Mouse (Mus musculus): Measurements from ENCODE around the gene Atxn3. TPM values are rescaled to one million over a fixed set of nuclear protein-coding genes. Genes with fewer than 3 reads are reported as not detected.

Gene Atxn3
- 1 to 10 TPM; 4.4 to 4.8 TPM for total RNA-seq (2021)
- long read RNA-seq, experiment 1, partial matches to known transcripts: 0 of 1 reads
- long read RNA-seq, experiment 1, other reads (novel, unspliced or antisense): 1 of 1 reads
- long read RNA-seq, experiment 2, full-length matches to known transcripts: 1 of 1 reads
- long read RNA-seq, experiment 2, partial matches to known transcripts: 0 of 1 reads
- long read RNA-seq, experiment 2, other reads (novel, unspliced or antisense): 0 of 1 reads

GRCm38 (mm10) chr12:101957942-101958544, at the start of gene Atxn3:
TSS of gene Atxn3 (minus strand) at chr12:101958246.
- peak; percentile 97 for DNase-seq (ENCODE audit: low spot score)

DNA sequence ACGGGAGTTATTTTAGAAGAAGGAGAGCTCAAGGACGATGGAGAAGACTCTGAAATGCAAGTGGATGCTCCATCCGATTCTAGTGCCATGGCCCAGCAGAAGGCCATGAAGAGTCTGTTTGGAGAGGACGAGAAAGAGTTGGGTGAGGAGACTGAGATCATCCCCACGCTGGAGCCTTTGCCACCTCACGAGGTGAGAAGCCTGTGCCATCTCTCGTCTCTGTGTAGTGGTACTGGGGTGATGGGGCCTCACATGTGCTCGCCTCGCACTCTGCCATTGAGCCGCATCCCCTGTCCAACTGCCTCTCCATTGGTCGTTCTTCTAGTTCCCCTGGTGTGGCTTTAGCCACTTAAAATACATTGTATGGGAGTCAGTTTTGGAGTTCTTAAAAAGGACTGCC, 42.7 kb upstream of the Atxn3 start:
- DNase-seq (ENCODE audit: low spot score): no peak

DNA sequence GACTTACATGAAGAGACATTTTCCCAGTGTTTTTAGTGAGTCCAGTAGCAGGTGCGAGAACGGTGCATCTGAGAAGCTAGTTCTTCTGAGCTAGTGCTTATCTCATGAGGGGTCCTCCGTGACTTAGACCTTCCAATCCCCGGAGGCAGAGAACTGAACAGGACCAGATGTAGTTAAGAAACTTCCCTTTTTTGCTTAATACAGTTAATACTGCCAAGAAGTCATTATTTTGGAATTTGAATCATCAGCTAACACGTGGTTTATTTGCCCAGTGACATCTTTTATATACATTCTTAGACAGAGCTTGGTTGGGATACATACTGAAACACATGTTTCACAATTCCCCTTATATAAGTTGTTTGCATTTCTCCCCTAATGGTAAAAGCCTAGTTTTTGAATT, 40.9 kb upstream of the Atxn3 start:
- no peak for DNase-seq (ENCODE audit: low spot score)

GRCm38 (mm10) chr12:101994576-101995467, 36.8 kb upstream of the Atxn3 start:
- DNase-seq (ENCODE audit: low spot score): no peak

- DNase-seq (ENCODE audit: low spot score): no peak
Observed at GRCm38 (mm10) chr12:101987659-101988058, 29.6 kb upstream of the Atxn3 start.

- DNase-seq (ENCODE audit: low spot score): no peak
Observed at GRCm38 (mm10) chr12:101985110-101985509, 27.1 kb upstream of the Atxn3 start.

DNA sequence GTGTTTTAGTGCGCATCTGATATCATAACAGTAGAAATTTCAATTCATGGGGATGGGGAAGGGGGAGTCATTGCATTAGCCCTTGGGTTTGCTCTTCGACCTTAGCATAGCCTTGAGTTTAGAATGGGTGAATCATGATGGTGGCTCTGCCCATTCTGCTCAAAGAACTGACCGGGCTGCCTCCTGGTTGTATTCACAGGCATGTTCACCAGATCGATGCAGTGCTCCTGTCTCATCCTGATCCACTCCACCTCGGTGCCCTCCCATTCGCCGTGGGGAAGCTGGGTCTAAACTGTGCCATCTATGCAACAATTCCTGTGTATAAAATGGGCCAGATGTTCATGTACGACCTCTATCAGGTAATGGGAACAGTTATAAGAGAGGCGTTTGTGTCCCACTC, 24.9 kb upstream of the Atxn3 start:
- no peak for DNase-seq (ENCODE audit: low spot score)

GRCm38 (mm10) chr12:101981559-101981958, 23.5 kb upstream of the Atxn3 start:
- DNase-seq (ENCODE audit: low spot score): no peak

DNA sequence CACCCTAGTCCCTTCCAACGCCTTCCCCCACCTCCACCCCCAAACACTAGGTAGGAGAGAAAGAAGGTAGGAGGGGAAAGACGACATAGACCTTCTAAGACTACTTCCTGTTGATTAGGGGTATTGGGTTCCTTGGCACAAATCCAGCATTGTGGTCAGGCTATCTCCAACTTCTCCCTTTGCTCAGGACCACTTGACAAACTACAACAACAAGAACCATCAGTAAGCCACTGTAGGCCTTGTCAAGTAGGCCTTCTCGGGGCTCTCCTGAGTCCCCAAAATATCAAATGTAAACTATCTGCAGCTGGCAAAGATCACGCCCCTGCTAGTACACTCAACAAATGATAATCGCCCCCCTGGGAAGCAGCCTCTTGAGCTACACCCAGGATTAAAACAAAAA, 22.2 kb upstream of the Atxn3 start:
- DNase-seq (ENCODE audit: low spot score): no peak

DNA sequence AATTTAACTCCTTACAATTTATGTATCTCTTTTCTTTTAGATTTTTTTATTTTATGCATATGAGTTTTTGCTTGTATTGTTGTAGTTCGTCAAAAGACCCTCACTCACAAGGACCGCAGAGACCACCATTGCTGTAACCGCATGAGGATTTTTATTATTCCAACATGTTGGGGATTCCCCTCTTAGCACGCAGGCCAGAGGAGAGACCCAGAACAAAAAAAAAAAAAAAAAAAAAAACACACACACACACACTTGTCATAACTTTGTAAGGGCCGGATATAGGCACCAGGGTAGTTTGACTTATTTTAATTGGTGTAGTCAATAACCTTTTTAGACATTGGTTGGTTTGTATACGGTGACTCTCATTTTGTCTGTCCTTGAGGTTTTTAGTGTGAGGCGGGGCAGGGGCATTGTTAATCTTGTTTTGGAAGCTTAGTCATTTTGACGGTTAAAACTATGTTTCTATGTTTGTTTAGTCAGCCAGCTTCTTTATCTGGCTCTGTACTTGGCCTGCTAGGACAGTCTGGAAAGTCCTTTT, 21.2 kb upstream of the Atxn3 start:
- DNase-seq (ENCODE audit: low spot score): no peak

DNA sequence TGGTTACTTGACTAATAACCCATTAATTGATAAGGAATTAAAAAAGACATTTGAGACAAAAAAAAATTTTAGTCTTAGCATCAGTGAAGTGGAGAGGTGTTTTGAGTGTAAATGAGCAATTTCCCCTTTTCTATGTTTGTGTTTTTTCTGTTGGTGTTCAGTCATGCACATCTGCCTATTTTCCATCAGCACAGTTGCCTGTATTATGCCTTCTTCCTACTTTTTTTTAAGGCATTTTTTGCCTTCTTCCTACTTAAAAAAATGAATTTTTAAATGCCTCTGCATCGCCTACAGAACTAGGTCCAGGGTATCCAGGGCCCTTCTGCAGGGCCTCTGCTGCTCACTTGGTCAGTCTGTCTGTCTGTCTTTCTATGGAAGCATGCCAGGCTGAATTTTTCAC, 20.5 kb upstream of the Atxn3 start:
- no peak for DNase-seq (ENCODE audit: low spot score)

GRCm38 (mm10) chr12:101978162-101978561, 20.1 kb upstream of the Atxn3 start:
- no peak for DNase-seq (ENCODE audit: low spot score)

- no peak for DNase-seq (ENCODE audit: low spot score)
Observed at GRCm38 (mm10) chr12:101977404-101977915, 19.4 kb upstream of the Atxn3 start.

DNA sequence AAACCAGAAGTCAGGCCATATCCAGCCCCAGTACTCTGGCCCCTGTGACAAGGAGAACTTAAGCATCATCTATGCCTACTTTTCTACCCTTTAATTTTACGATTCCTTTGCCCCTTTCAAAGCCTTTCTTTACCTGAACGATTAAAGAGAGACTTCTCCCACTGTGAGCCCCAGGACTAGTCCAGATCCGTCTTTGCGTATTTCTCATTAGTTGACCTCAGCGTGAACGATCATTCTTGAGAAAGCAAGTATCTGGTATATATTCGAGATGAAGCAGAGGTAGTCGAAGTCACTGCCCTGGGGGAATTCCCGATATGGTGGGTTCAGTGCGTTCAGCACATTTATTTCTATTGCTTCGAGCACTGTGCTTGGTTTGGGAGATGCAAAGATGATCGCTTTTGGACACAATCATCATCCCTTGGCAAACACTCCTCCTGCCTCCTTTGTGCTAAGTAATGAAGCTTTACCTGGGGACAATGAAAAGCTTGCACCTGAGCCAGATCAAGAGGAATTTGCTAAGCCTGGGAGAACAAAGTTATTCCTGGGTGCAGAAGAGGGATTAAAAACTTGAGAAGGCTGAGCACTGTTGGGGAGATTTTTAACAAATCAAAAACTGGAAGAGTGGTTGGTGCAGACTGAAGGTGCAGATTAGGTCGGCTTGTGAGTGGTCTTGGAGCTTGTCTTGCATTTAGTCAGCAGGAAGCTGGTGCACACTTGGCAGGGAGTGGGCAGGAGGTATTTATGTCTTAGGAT, 18.8 kb upstream of the Atxn3 start:
- no peak for DNase-seq (ENCODE audit: low spot score)

DNA sequence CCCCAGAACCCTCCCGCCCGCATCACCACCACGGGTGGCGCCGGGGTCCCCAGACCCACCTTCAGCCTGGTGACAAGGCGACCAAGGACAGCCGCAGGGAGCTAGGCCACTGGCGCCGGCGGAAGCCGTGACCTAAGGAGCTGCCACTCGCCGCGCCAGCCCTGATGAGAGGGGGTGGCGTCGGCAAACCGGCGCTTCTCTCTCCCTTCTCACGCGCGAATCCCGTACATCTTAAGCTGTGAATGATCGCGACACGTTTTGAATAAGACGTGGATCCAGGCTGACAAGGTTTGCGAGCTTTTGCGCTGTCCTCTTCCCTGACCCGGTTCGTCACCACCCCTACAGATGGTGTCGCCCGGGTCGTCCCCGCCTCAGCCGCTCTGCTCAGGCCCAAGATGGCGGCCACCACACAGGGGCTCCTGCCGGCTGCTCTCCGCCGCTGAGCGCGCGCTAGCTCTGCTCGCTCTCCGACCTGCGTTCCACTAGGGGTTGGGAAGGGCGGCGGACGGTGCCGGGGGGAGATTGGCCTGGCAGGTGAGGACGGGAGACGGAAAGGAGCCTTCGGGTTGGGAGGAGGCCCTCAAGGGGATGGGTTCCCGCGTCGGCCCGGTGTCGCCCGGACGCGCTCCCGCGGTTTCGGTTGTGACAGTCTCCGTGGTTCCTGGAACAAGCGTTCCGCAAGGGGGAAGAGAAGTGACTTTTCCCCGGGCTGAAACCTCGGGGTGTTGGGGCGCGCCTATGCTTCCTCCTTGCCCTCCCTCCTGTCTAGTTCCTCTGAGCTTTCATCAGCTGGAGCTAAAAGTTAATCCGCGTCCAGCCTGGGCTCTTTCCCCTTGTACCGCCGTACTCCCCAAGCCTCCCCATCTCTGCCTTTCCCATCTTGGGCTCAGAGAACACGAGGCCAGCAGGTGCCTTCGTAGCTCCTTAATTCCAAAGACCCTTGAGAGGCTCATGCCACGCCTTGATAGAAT, 17.8 kb upstream of the Atxn3 start, which contains the start of gene Cpsf2:
Gene Cpsf2, plus strand, starts transcription at position 388 of the 971 bp plus-strand sequence.
- peak; percentile 80 for DNase-seq (ENCODE audit: low spot score)

DNA sequence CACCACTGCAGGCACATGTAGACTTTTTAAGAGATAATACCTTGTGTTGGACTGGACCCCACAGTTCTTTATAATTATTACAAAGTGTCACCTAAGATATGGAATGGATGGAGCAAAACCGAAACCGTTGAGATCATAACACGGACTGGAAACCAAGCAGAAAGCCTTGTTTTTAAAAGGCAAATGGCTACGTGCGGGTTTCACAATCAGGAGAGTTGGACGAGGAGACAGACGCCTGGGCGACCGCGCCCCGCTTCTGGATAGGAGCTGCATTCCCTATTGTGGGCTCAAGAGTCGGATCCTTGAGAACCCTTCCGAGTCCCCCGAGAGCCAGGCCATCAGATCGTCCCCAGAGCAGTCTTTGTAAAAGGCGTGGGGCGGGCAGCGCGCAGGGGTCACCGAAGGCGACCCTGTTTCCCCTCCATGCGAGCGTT, 17.1 kb upstream of the Atxn3 start:
- DNase-seq (ENCODE audit: low spot score): no peak

- DNase-seq (ENCODE audit: low spot score): no peak
Observed at GRCm38 (mm10) chr12:101974571-101974970, 16.5 kb upstream of the Atxn3 start.

DNA sequence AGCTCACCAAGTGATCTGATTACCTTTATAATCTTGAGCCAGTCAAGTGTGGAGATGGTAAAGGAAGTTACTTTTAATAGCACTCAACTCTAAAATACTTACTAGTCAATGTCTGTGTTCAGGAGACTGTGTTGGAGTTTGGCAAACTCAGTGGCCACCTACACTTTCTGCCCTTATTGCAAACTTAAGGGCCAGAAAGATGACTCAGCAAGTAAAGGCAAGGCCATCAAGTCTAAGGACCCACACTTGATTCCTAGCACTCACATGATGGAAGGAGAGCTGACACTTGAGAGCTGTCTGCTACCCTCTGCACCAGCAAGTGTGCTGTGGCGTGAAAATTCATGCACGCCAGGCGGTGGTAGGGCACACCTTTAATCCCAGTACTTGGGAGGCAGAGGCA, 14.2 kb upstream of the Atxn3 start:
- no peak for DNase-seq (ENCODE audit: low spot score)

DNA sequence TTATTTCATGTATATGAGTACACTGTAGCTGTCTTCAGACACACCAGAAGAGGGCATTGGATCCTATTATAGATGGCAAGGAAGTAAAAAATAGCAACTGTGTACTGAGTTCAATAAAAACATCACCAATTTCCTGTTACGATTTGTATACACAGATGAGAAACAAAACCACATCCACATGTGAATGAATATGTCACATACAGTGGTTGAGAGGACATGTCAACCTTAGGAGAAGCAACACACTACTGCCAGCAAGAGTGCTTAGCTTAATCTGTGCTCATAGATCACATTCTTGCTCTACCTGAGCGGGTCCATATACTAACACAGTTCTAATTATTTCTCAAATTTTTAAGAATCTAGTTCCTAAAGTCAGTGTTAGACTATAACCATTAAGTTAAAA, 13.3 kb upstream of the Atxn3 start:
- DNase-seq (ENCODE audit: low spot score): no peak

All from gastrocnemius, adult 18-20 months (tissue).